Mouse (Mus musculus) T-helper 1 cell (primary cell): ENCODE data around the gene Shmt2.

Source experiments
- in situ Hi-C: fragments of 300-600 bp; cut with MboI, MseI; formaldehyde crosslinking; loops from one replicate; pipeline ENCODE4 v1.15.1; 2025; ENCODE audit warnings: high pct_unique_total_duplicates

Shmt2 gene

DNA sequence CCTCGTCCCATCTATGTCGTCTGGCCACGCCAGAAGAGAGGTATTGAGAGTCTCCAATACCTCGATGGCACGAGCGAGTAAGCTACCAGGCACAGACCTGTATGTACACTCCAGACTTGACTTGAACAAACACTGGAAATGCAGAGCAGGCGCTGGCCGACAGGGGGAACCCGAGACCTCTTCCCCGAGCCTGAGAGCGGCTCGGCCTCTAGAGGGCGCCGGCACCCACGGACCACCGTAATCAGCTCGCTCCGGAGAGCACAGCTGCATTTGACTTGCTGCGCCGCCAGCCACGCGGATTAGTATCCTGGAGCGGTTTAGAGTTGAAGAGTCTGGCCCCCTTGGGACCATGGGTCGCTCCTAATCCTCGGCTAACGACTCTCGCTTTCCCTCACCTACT is 9.4 kb downstream of the Shmt2 start:
- in situ Hi-C loops: loop anchor here (10.0 kb wide), 1 partner anchor 572 kb away; the partner anchor contains the start of gene Atp5b

DNA sequence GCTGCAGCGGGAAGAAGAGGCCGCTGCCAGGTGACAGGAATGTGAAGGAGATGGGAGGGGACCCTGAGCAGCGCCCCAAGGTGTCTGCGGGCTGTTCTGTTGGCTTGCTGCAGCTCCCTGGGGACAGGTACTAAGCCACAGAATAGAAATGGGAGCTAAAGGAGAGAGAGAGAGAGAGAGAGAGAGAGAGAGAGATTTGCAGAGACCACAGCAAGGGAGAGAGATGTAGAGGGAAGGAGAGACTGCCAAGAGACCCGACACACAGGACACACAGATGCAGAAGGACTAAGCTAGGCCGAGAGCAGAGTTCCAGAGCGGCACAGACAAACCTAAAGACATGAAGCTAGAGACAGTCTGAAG is 10.0 kb downstream of the Shmt2 start:
- in situ Hi-C loops: loop anchor here (10.0 kb wide), 1 partner anchor 573 kb away; the partner anchor contains the start of gene Atp5b

DNA sequence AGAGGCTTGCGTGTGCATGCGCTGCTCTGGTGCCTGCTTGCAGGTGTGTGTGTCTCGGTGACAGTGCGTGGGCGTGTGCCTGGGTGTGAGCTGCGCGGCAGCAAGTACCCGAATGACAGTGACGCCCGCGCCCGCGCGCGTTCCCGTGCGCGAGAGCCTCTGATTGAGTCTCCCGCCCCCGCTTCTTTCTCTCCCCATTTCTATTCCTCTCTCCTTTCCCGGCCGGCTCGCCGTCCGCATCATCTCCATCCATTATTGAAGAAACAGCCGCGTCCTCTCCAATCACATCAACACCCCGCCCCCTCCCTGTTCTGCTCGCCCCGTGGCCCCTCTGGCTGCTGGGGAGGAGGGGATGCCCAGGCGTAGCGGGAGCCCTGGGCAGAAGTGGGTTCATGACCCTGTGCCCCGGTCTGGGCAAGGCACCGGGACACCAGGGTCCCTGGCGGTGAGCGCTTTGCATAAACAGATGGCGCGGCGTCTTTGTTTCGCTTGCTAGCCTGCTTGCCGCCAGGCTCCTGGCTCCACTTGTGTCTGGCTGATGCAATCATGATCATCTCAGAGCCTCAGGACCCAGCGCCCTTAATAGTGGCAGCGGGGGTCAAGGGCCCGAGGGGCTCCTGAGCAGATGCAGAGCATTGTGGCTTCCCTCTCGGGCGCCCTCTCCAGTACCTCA is 10.5 kb downstream of the Shmt2 start:
- in situ Hi-C loops: loop anchor here (10.0 kb wide), 1 partner anchor 573 kb away; the partner anchor contains the start of gene Atp5b

DNA sequence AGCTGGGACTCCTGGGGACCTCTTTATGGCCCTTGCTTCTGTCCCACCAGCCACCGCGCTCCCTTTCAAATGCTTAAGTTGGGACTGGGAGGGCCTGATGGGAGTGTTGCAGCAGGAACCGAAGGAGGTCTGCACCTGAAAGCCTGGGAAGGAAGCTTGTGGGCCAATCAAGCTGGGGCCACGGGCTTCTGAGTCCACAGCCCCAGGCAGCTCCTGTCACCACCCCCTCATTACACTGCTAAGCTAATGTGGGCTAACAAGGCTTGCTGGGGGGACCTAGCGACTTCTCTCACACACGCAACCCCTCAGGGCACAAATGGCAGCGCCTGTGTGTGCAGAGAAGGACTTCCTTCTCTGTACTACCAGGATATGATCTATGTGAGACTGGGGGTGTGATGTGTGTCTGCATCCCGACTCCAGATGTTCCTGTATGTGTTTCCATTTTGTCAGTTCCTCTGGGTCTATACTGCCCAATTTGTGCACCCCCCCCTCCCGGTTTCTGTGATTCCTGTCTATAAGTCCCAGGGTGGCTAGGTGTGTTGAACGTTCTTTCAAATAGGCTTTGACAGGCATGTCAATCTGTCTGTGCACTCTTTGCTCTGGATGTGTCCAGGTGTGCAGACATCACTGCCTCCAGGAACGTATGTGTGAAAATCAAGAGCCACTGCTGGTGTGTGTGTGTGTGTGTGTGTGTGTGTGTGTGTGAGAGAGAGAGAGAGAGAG is 11.2 kb downstream of the Shmt2 start:
- in situ Hi-C loops: loop anchor here (10.0 kb wide), 1 partner anchor 574 kb away; the partner anchor contains the start of gene Atp5b

- in situ Hi-C loops: loop anchor here (5.0 to 10.0 kb wide), 2 partner anchors 32 to 575 kb away; partner anchors contain the start of gene Atp5b
Observed at GRCm38 (mm10) chr10:127509837-127510701, 12.2 kb downstream of the Shmt2 start.

DNA sequence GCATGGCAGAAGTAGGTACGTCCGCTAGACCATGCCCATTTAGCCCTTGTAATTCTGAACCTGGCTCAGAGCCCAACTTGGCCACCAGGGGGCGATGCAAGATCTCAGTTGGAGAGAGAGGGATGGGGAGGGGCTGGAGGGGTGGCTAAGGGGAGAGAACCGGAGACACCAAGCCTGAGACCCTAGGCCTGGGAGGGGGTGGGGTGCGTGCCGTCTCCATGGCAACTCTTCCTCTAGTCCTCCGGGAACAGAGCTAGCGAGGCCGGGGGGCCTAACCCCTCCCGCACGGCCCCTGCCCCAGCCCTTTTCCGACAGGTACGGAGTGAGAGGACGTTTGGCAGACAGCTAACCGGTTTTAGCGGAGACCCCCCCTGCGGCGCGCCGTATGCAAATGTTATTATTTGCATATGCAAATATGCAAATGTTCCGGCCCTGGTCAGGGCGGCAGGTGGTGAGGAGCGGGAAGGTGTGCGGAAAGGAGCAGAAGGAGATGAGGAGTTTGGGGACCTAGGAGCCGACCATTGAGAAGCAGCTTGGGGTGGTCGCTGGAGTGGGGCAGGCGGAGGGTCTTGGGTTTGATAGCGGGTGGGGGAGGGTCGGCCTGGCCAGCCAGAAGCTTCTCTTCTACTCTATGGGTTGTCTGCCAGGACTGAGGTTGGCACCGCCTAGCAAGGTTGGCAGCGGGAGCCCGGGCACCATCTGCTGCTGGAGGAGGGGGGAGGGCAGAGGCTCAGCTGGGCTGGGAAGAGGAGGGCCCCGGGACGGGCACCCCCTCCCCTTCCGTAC is 13.0 kb downstream of the Shmt2 start:
- in situ Hi-C loops: loop anchor here (5.0 kb wide), 1 partner anchor 33 kb away; no protein-coding TSS in a partner anchor

DNA sequence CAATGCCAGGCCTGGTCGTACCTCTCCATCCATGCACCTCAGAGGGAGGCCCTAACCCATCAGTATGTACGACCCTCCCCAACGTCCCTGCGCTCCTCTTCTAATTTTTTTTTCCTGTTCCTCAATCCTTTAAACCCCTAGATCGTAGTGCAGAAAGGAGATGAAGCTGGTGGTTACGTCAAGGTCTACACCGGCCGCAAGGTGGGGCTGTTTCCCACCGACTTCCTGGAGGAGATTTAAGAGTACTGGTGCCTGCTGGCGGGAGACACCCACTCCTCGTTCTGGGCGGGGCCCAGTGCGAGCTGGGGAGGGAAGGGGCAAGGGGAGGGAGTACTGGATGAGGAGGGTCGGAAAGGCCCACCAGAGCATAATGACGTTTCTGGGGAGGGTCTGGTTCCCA is 14.0 kb downstream of the Shmt2 start:
- in situ Hi-C loops: loop anchor here (5.0 kb wide), 1 partner anchor 34 kb away; no protein-coding TSS in a partner anchor

- in situ Hi-C loops: no loop called here
Observed at GRCm38 (mm10) chr10:127500894-127501893, 21.1 kb downstream of the Shmt2 start, which contains the start of gene Stac3. TSS of gene Stac3 (plus strand) at chr10:127501686.

DNA sequence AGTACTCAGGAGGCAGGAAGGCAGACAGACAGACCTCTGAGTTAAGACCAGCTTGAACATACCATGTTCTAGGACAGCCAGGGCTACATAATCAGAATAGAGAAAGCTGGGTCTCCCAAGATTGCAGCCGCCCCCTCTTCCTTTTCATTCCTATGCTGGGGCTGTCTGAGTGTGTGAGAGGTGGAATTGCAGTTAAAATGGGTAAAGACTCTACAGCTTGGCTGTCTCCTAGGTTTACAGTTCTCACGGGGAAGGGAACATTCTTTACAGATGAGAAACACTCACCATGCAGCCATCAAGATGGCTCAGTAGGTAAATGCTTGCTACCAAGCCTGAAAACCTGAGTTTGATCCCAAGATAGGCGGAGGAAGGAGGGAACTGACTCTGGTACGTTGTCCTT is 22.2 kb downstream of the Shmt2 start:
- in situ Hi-C loops: no loop called here

DNA sequence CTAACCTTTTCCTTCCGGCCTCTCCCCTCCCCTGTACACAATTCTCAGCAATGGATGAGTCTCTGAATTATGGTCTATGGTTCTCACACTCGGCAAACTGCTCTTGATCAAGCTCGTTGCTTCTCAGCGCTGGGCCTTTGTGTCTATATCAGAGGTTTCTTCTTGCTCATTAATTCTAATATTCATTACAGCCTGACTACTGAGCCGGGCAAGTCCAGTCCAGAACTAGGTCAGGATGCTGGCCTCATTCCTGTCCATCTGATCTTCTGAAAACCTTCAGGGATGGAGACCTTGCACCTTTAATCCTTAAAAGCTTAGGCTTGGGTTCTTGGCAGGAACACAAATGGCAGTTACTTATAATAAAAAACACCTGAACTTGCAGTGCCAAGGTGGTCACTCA is 22.7 kb downstream of the Shmt2 start:
- in situ Hi-C loops: no loop called here

GRCm38 (mm10) chr10:127496156-127496555 is 26.1 kb downstream of the Shmt2 start:
- in situ Hi-C loops: no loop called here

DNA sequence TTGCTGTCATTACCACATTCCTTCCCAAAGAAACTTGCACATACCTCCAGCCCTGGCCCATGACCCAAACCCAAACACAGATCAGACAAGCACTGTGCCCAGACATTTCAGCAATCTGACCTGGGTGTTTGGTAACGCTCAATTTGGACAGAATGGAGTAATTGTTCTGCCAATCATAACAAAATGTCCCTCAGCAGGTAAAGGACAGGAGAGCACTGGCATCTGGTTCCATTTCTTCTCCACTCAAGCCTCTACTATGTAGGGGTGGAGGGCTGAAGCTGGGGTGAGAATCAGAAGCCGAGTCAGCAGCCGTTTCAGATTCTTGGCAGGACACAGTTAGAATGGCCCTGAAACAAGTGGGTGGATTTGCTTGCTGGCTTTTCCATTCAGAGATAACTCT is 30.1 kb downstream of the Shmt2 start:
- in situ Hi-C loops: no loop called here

DNA sequence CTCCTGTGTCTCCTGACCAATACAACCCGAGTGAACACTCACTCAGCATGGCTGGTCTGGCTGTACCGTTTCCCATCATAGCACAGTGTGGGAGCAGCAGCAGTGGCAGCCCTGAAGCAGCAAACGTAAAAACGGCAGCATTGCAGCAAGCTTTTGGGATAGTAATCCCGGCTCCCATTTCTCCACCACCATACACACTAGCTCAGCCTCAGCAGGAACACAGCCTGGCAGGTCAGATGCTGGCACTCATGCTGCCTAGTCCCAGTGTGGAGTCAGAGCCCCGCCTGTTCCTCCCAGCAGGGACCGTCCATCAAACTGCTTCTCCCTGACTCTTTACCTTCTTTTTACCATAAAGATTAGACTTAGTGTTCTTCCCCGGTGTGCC is 31.1 kb downstream of the Shmt2 start:
- in situ Hi-C loops: no loop called here

- in situ Hi-C loops: no loop called here
Observed at GRCm38 (mm10) chr10:127490160-127491127, 31.8 kb downstream of the Shmt2 start.

GRCm38 (mm10) chr10:127488856-127489255 is 33.4 kb downstream of the Shmt2 start:
- in situ Hi-C loops: no loop called here

DNA sequence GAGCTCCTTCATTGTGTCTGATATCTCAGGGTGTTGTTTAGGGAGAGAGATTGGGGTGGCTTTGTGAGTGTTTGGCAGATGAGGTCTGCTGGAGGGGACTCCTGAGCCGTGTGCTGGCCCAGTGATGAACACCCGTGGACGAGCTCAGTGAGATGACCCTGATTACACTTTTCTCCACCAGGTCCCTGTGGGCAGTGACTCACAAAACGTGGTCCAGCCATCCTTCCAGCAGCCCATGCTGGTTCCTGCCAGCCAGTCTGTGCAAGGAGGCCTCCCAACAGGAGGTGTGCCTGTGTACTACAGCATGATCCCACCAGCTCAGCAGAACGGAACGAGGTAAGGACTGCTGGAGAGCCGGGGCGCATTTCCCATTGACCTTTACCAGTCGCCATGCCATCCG is 37.0 kb downstream of the Shmt2 start:
- in situ Hi-C loops: no loop called here

DNA sequence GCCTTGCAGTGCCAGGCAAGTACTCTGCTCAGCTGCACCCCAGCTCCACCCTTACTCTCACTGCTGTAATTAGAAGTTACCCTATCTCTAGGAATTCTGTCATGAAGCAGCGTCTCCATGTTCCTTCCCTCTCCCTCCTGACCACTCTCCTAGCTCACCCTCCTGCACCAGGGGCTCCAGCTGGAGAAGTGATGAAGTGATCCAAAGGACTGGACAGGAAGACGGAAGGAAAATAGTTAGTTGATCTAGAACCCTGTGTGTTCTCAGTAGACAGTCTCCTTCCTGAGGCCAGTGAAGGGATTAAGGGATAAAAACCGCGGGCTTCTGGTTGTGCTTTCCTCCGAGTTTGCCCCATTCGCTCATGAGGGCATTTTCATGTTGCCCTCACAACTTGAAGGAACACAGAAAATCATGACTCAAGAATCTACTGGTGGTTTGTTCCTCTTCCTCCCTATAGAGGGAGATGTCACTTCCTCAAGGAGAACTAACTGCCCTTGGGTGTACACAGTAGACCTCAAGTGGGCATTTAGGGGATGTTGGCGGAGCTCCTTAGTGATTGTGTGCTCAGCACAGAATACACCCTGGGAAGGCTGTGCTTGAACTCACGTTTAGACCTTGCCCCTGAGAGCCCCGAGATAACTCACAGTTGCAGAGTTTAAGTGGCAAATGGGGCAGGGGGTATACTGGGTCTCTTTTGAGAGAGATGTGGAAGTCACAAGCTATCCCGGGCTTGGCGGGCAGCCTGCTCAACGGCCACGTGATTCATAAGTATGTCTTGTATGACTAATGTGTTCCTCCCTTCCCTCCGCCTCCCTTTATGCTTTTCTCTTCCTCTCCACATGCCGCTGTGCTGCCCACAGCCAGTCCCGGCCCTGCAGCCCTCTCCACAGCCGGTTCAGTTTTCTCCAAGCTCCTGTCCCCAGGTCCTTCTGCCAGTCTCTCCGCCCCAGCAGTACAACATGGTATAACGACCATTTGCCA is 41.1 kb downstream of the Shmt2 start:
- in situ Hi-C loops: no loop called here
